ENCODE assay signal across 13 mouse cellular contexts in the genomic region with DNA sequence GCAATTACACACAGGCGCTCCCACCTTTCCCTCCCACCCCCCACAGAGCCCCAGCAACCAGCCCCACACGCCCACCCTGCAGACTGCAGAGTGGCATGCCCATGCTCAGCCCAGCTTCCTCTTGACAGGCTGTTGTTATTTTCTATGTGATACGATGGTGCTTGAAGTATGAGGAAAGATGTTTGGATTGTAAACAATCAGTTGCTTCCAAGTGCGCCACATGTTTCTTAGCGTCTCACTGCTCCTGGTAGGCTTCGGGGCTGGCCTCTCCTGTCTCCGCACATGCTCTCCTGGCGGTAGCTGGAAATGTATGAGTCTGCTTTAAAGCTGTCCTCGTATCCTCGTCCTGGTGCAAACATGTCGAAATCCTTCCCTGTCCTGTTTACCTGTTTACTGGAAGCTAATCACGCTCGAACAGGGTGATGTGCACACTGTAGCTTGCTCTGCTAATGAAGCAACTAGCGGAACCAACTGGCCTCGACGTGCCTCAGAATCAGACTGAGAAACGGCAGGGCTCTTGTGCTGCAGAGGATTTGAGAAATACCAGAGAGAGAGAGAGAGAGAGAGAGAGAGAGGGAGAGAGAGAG. TPM values are rescaled to one million over a fixed set of nuclear protein-coding genes. Genes with fewer than 3 reads are reported as not detected.
DNase-seq lines count a peak whose midpoint lies in the region; ATAC-seq lines count a peak whose summit lies in the region.
"Had no signal": no experiment of that assay in that cellular context is flagged by ENCODE, and none has a peak within 500 bp of the region (broad histone marks: within the 10 kb centered on the region; RNA-seq: fewer than 3 reads in every experiment).

No protein-coding gene starts in this region.

- H3K4me3 ChIP-seq in forebrain, embryonic 14.5 days (ENCODE audit: low read depth, low read length) = no peak overlapping the region
- no peak overlapping the region for H3K4me3 ChIP-seq in forebrain, embryonic 10.5 days
- H3K4me3 ChIP-seq in liver, embryonic 12.5 days = no peak overlapping the region
- H3K4me3 ChIP-seq in liver, embryonic 11.5 days (ENCODE audit: low read depth, low read length) = no peak overlapping the region
- H3K4me3 ChIP-seq in embryonic facial prominence, embryonic 15.5 days (replicated peaks) = 0 out of 2 replicates have a peak overlapping the region, but pooled peaks have one; percentile 10
- H3K4me3 ChIP-seq in liver, embryonic 15.5 days (replicated peaks) = no peak overlapping the region
- H3K4me3 ChIP-seq: gastrocnemius, adult 2 months; heart, adult 2 months had no signal

- DNase-seq in forebrain, embryonic 14.5 days (ENCODE audit: low spot score) = no peak
- no peak for DNase-seq in forebrain, embryonic 10.5 days (ENCODE audit: extremely low spot score, low spot score)
- DNase-seq in liver, embryonic 11.5 days (ENCODE audit: low spot score) = no peak
- no peak for DNase-seq in thymus, postnatal 4 days
- DNase-seq: kidney, adult 9 months; kidney, postnatal 4 days; thymus, postnatal 36 days had no signal

- 0 out of 2 replicates have a peak, but pooled peaks cover 3% of the 10 kb centered on the region for H3K4me1 ChIP-seq in forebrain, embryonic 14.5 days (ENCODE audit: control insufficient read depth, insufficient read depth, low read length)
- H3K4me1 ChIP-seq in forebrain, embryonic 10.5 days = peaks cover 15% of the 10 kb centered on the region
- peaks cover 63% of the 10 kb centered on the region for H3K4me1 ChIP-seq in liver, embryonic 12.5 days
- H3K4me1 ChIP-seq in liver, embryonic 11.5 days (replicated peaks; ENCODE audit: control insufficient read depth, insufficient read depth, low read length) = peaks cover 16% of the 10 kb centered on the region
- peaks cover 14% of the 10 kb centered on the region for H3K4me1 ChIP-seq in embryonic facial prominence, embryonic 15.5 days
- peaks cover 66% of the 10 kb centered on the region for H3K4me1 ChIP-seq in liver, embryonic 15.5 days (replicated peaks)

- no peak overlapping the region for H3K27ac ChIP-seq in forebrain, embryonic 14.5 days (ENCODE audit: low read depth, low read length)
- no peak overlapping the region for H3K27ac ChIP-seq in forebrain, embryonic 10.5 days
- H3K27ac ChIP-seq in liver, embryonic 12.5 days = peak overlapping the region; percentile 97
- no peak overlapping the region for H3K27ac ChIP-seq in liver, embryonic 11.5 days (ENCODE audit: low read depth, low read length)
- no peak overlapping the region for H3K27ac ChIP-seq in embryonic facial prominence, embryonic 15.5 days (replicated peaks)
- H3K27ac ChIP-seq in liver, embryonic 15.5 days (replicated peaks) = peak overlapping the region; percentile 57
- H3K27ac ChIP-seq: gastrocnemius, adult 2 months; heart, adult 2 months had no signal

- WGBS in forebrain, embryonic 14.5 days = 46% methylated on average over 17 of the region's 17 CpGs
- 77% methylated on average over 17 of the region's 17 CpGs for WGBS in forebrain, embryonic 10.5 days
- WGBS in liver, embryonic 12.5 days (ENCODE audit: insufficient replicate concordance) = 76% methylated on average over 17 of the region's 17 CpGs
- WGBS in liver, embryonic 11.5 days = 72% methylated on average over 17 of the region's 17 CpGs
- WGBS in embryonic facial prominence, embryonic 15.5 days = 30% methylated on average over 17 of the region's 17 CpGs
- 78% methylated on average over 17 of the region's 17 CpGs for WGBS in liver, embryonic 15.5 days (ENCODE audit: insufficient replicate concordance)

- peak; percentile 64; the same call in 1 of the 2 replicates for ATAC-seq in forebrain, embryonic 14.5 days
- no peak for ATAC-seq in liver, embryonic 12.5 days
- no peak for ATAC-seq in liver, embryonic 11.5 days (replicated peaks; ENCODE audit: low FRiP score)
- ATAC-seq in embryonic facial prominence, embryonic 15.5 days (ENCODE audit: insufficient number of reproducible peaks, low FRiP score, low TSS enrichment, low read depth) = no peak
- no peak for ATAC-seq in liver, embryonic 15.5 days (ENCODE audit: insufficient read depth)
- ATAC-seq: inflammation-experienced regulatory T-cells, adult 6 months had no signal

- H3K27me3 ChIP-seq in forebrain, embryonic 14.5 days (replicated peaks; ENCODE audit: control insufficient read depth, insufficient read depth, low read length) = no peaks in the 10 kb centered on the region
- H3K27me3 ChIP-seq in forebrain, embryonic 10.5 days (ENCODE audit: poor library complexity, severe bottlenecking) = peaks cover 65% of the 10 kb centered on the region
- H3K27me3 ChIP-seq in liver, embryonic 12.5 days (replicated peaks) = no peaks in the 10 kb centered on the region
- no peaks in the 10 kb centered on the region for H3K27me3 ChIP-seq in liver, embryonic 11.5 days (replicated peaks; ENCODE audit: control insufficient read depth, insufficient read depth, low read length)
- H3K27me3 ChIP-seq in embryonic facial prominence, embryonic 15.5 days = peaks cover 17% of the 10 kb centered on the region
- no peaks in the 10 kb centered on the region for H3K27me3 ChIP-seq in liver, embryonic 15.5 days

- H3K9ac ChIP-seq in forebrain, embryonic 14.5 days (ENCODE audit: low read length) = no peak overlapping the region
- H3K9ac ChIP-seq in liver, embryonic 12.5 days = 0 out of 2 replicates have a peak overlapping the region, but pooled peaks have one; percentile 52
- H3K9ac ChIP-seq in liver, embryonic 11.5 days (ENCODE audit: low read depth, low read length) = no peak overlapping the region
- no peak overlapping the region for H3K9ac ChIP-seq in embryonic facial prominence, embryonic 15.5 days
- H3K9ac ChIP-seq in liver, embryonic 15.5 days = no peak overlapping the region

- no peaks in the 10 kb centered on the region for H3K36me3 ChIP-seq in forebrain, embryonic 14.5 days (ENCODE audit: control insufficient read depth, insufficient read depth, low read length)
- no peaks in the 10 kb centered on the region for H3K36me3 ChIP-seq in forebrain, embryonic 10.5 days (replicated peaks)
- H3K36me3 ChIP-seq in liver, embryonic 12.5 days = no peaks in the 10 kb centered on the region
- H3K36me3 ChIP-seq in liver, embryonic 11.5 days (ENCODE audit: control insufficient read depth, insufficient read depth, low read length) = no peaks in the 10 kb centered on the region
- H3K36me3 ChIP-seq in embryonic facial prominence, embryonic 15.5 days = no peaks in the 10 kb centered on the region
- 0 out of 2 replicates have a peak, but pooled peaks cover 3% of the 10 kb centered on the region for H3K36me3 ChIP-seq in liver, embryonic 15.5 days (replicated peaks)

- H3K4me2 ChIP-seq in forebrain, embryonic 14.5 days (ENCODE audit: low read length) = 0 out of 2 replicates have a peak overlapping the region, but pooled peaks have one; percentile 16
- H3K4me2 ChIP-seq in liver, embryonic 12.5 days = no peak overlapping the region
- no peak overlapping the region for H3K4me2 ChIP-seq in liver, embryonic 11.5 days
- peak overlapping the region; percentile 33 for H3K4me2 ChIP-seq in embryonic facial prominence, embryonic 15.5 days (replicated peaks)
- H3K4me2 ChIP-seq in liver, embryonic 15.5 days = no peak overlapping the region

- H3K9me3 ChIP-seq in forebrain, embryonic 14.5 days (replicated peaks; ENCODE audit: control insufficient read depth, low read length) = no peaks in the 10 kb centered on the region
- H3K9me3 ChIP-seq in forebrain, embryonic 10.5 days = peaks cover 12% of the 10 kb centered on the region; the same call in 1 of the 2 replicates
- peaks cover 11% of the 10 kb centered on the region for H3K9me3 ChIP-seq in liver, embryonic 12.5 days (replicated peaks)
- H3K9me3 ChIP-seq in liver, embryonic 11.5 days (ENCODE audit: control insufficient read depth, low read length) = no peaks in the 10 kb centered on the region
- no peaks in the 10 kb centered on the region for H3K9me3 ChIP-seq in embryonic facial prominence, embryonic 15.5 days (replicated peaks)
- H3K9me3 ChIP-seq in liver, embryonic 15.5 days (replicated peaks) = no peaks in the 10 kb centered on the region

RNA-seq across cellular contexts. Expression of a gene that starts 9.6 kb away (rescaled TPM):
- polyA plus RNA-seq in forebrain, embryonic 14.5 days (2014; fragmentation: Nextera tagmentation; extraction: Ambion mirVana) = 0.48 and 1.0 TPM in 2 replicates
- polyA plus RNA-seq in forebrain, embryonic 10.5 days (2016; fragmentation: Nextera tagmentation; extraction: Ambion mirVana) = 0.10 and 0.12 TPM in 2 replicates
- polyA plus RNA-seq in liver, embryonic 12.5 days (2016; fragmentation: Nextera tagmentation; extraction: Ambion mirVana) = not detected in 2 replicates
- not detected in 2 replicates for polyA plus RNA-seq in liver, embryonic 11.5 days (2014; fragmentation: Nextera tagmentation; extraction: Ambion mirVana)
- 0.41 and 1.0 TPM in 2 replicates for polyA plus RNA-seq in embryonic facial prominence, embryonic 15.5 days (2015; fragmentation: Nextera tagmentation; extraction: Ambion mirVana)
- polyA plus RNA-seq in liver, embryonic 15.5 days (2015; fragmentation: Nextera tagmentation; extraction: Ambion mirVana) = not detected in 2 replicates

RNA-seq across cellular contexts. Expression of a gene that starts 41.0 kb away (rescaled TPM):
- polyA plus RNA-seq in forebrain, embryonic 14.5 days (2014; fragmentation: Nextera tagmentation; extraction: Ambion mirVana) = 48.1 and 71.6 TPM in 2 replicates
- polyA plus RNA-seq in forebrain, embryonic 10.5 days (2016; fragmentation: Nextera tagmentation; extraction: Ambion mirVana) = 67.0 and 70.8 TPM in 2 replicates
- 32.8 and 33.8 TPM in 2 replicates for polyA plus RNA-seq in liver, embryonic 12.5 days (2016; fragmentation: Nextera tagmentation; extraction: Ambion mirVana)
- polyA plus RNA-seq in liver, embryonic 11.5 days (2014; fragmentation: Nextera tagmentation; extraction: Ambion mirVana) = 54.1 and 61.1 TPM in 2 replicates
- polyA plus RNA-seq in embryonic facial prominence, embryonic 15.5 days (2015; fragmentation: Nextera tagmentation; extraction: Ambion mirVana) = 53.4 and 55.8 TPM in 2 replicates
- 16.3 and 17.0 TPM in 2 replicates for polyA plus RNA-seq in liver, embryonic 15.5 days (2015; fragmentation: Nextera tagmentation; extraction: Ambion mirVana)

Comparison
In these comparisons a context has a peak if more than half of its experiments do, and no peak if none do; other contexts are left out.
1. H3K27ac ChIP-seq: peak in liver, embryonic 12.5 days (single experiment) and liver, embryonic 15.5 days (single experiment); none in forebrain, embryonic 14.5 days (single experiment), forebrain, embryonic 10.5 days (single experiment), liver, embryonic 11.5 days (single experiment) and embryonic facial prominence, embryonic 15.5 days (single experiment).
2. H3K4me2 ChIP-seq: peak in forebrain, embryonic 14.5 days (single experiment) and embryonic facial prominence, embryonic 15.5 days (single experiment); none in liver, embryonic 12.5 days (single experiment), liver, embryonic 11.5 days (single experiment) and liver, embryonic 15.5 days (single experiment).